Mouse (Mus musculus): ENCODE measurements around the gene Sox8.

Gene Sox8

GRCm38 (mm10) chr17:25579332-25580047 lies 9.0 kb upstream of the Sox8 start:
- peak; percentile 74 for DNase-seq (ENCODE audit: low read depth, low spot score)

- DNase-seq (ENCODE audit: low read depth, low spot score): peak; percentile 97
Measured at GRCm38 (mm10) chr17:25578920-25579319, 8.4 kb upstream of the Sox8 start, which contains the start of gene Lmf1. Gene Lmf1 (plus strand): TSS chr17:25579085.

DNA sequence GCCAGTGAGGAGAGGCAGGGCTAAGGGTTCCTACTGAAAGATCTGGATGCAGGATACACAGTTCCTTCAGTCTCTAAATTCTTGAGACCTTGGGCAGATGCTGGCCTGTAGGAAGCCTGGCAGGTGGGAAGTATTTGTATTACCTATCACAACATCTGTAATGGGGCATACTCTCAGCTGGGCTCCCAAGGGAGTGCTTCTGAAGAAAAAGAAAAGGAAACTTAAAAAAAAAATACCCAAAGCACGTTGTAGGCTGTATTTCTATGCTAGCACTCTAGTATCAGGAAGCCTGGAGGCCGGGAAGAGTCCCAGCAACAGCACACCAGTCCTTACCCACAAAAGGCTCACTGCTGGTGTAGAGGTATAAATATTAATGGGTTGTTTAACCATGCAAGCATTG lies 7.2 kb upstream of the Sox8 start:
- no peak for DNase-seq (ENCODE audit: low read depth, low spot score)

- no peak for DNase-seq (ENCODE audit: low read depth, low spot score)
Measured at GRCm38 (mm10) chr17:25577263-25577662, 6.8 kb upstream of the Sox8 start.

- no peak for DNase-seq (ENCODE audit: low read depth, low spot score)
Measured at GRCm38 (mm10) chr17:25576034-25576433, 5.5 kb upstream of the Sox8 start.

- no peak for DNase-seq (ENCODE audit: low read depth, low spot score)
Measured at GRCm38 (mm10) chr17:25575208-25575971, 4.9 kb upstream of the Sox8 start.

- DNase-seq (ENCODE audit: low read depth, low spot score): no peak
Measured at GRCm38 (mm10) chr17:25571453-25571820, 951 bp upstream of the Sox8 start.

DNA sequence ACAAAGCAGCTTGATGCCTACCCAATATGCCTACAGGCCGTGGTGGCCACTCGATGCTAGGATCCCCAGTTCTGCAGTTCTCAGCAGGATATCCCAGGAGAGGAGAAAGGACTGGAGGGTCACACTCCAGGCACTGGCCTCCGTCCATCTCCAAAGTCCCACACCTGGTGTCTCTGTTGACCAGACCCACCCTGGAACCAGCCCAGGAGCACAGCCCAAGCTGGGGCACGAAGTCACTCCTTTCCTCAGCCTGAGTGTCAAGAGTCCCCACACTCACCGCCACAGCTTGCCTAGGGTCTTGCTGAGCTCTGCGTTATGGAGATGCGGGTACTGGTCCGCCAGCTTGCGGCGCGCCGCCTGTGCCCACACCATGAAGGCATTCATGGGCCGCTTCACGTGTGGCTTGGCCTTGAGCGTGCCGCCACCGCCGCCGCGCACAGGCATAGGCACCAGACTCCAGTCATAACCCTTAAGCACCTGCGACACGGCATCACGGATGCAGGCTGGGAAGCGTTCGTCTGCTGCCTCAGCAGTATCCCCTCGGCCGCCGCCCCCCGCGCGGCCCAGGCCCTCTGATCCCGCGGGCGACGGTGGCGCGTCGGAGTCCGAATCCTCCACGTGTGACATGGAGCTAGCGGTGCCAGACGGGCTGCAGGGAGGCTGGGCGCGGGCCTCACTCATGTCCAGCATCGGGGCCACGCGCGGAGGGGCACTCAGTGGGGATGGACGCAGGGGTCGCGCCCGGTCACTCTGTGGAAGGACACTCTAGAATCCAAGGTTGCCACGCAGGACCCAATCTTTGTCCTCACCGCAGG lies 446 bp downstream of the Sox8 start:
- DNase-seq (ENCODE audit: low read depth, low spot score): no peak

- no peak for DNase-seq (ENCODE audit: low read depth, low spot score)
Measured at GRCm38 (mm10) chr17:25568880-25569279, 1.6 kb downstream of the Sox8 start.

DNA sequence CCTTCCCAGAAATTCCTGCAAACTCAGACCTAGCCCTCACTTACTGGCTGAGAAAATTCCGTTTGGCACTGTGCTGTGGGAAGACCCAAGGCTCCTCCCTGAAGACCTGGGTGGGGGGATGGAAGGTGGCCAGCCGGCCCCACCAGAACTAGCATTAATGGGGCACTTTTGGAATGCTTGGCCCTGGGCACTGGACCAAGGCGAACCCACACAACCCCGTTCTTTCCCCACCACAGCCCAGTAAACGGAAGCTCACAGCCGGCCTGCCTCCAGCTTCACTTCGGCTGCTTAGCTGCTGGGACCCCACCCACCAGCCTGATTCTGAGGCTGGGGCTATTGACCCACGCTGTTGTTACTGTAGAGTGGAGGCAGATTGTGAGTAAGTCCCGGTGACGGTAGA lies 2.3 kb downstream of the Sox8 start:
- DNase-seq (ENCODE audit: low read depth, low spot score): no peak

GRCm38 (mm10) chr17:25567745-25568144 lies 2.7 kb downstream of the Sox8 start:
- peak; percentile 75 for DNase-seq (ENCODE audit: low read depth, low spot score)

DNA sequence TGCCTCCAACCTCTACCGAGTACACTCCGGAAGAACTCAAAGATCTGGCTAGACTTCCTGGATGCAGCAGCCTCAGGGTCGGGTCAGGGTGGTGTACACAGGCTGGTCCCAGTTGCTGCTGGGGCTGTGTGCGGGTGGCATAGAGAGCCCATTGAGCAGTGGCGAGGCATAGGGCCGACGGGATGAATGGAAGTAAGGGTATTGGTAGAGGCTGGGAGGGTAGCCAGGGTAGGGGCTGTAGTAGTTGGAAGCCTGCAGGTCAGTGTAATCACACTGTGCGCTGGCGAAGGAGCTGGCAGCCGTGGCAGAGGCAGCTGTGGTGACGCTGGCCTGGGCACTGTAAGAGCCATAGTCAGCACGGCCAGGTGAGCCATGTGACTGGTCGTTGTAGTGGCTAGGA lies 3.2 kb downstream of the Sox8 start:
- no peak for DNase-seq (ENCODE audit: low read depth, low spot score)

DNA sequence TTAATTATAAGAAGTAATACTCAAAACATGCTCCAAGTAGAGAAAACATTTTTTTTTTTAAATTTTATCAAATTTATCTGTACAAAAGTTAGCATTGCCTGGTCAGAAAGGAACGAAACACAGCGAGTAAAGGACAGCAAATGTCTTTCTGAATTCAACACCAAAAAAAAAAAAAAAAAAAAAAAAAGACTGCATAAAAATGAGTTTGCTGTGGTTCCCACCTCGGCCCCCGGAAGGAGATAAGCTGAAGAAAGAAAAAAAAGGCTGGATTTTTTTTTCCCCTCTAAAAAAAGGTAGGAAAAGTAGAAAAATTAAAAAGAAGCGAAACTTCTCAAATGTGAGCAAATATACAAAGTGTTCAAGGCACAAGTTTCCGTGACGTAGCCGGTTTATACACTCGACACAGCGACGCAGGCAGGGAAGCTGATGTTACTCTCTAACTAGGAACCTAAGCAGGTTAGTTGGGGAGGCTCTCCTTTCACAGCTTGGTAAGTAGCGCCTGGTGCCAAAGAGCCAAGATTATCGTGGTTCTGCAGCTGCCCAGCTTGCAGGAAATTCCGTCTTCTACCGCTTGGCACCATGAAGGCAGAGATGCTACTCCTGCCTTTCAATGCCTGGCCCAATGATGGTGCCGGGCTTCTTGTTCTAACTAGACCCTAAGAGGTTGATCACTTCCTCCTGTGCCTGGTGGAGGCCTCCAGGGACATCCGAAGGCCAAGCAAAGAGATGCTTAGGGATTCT lies 4.5 kb downstream of the Sox8 start:
- no peak for DNase-seq (ENCODE audit: low read depth, low spot score)

DNA sequence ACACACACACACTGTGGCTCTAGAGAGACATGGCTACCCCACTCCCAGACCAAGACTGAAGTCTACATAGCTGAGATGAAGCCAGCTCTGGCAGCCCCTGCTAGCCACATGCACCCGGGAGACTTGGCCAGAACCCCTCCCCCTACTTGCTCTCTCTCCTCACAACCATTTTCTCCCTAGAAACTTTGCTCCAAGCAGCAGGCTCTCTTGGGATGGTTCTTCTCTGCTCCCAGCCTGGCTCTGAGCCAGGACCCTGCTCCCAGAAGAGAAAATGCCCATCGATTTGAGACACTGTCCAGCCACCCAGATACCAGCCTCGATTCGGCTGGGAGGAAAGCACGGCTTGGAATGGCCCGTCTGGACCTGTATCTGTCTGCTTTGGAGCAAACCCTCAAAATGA lies 5.2 kb downstream of the Sox8 start:
- DNase-seq (ENCODE audit: low read depth, low spot score): no peak

DNA sequence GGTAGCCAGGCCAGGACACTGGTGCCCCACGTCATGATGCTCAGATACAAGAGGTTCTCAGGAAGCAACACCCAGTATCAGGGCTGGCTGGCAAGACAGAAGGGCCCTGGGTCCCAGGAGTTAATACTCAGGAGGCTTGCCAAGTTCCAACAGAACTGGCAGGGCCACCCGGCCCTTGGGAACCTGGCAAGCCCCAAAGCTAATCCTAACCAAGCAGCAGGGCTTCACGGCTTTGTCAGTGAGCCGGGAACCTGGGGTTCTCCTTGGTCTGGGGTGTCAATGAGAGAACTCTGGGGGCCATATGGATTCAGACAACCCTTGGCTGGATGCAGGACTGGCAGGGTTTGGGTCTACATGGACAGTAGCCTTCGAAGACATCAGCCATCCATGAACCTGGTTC lies 6.0 kb downstream of the Sox8 start:
- DNase-seq (ENCODE audit: low read depth, low spot score): no peak

GRCm38 (mm10) chr17:25561223-25562028 lies 9.1 kb downstream of the Sox8 start:
- DNase-seq (ENCODE audit: low read depth, low spot score): no peak

- no peak for DNase-seq (ENCODE audit: low read depth, low spot score)
Measured at GRCm38 (mm10) chr17:25560554-25561222, 9.8 kb downstream of the Sox8 start.

GRCm38 (mm10) chr17:25559634-25560033 lies 10.9 kb downstream of the Sox8 start:
- DNase-seq (ENCODE audit: low read depth, low spot score): no peak

DNA sequence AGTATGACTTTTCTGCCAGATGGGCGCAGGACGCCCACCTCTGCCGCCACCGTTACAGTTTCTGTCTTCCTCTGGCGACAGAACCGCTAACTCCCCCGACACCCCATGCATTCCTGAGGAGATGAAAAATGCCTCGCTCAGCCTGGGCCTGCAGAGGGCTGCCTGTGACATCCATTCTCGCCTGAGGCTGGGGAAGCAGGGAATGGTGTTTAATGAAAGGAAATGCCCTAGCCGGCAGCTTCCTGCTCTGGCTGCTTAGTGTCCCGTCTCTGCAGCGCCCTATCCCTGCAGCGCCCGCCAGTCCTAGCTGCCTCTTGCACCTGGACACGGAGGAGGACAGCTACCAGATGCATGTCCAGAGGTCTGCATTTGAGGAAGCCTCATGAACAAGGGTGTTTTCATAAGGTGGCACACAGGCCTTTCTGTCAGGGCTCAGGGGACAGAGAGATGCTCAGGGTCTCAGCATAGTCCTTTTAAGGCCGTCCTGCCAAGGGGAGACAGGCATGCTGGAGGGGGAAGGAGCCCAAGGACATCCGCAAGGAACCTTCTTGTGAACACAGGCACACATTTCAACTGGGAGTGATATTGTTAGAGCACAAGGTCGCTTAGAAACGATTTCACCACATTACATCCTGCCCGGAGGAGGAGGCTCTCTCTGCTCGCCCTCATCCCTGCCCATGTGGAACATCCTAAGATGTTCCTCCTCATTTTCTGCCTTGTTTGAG lies 13.7 kb downstream of the Sox8 start:
- DNase-seq (ENCODE audit: low read depth, low spot score): peak; percentile 13

All from R1 (cell line).